Mouse (Mus musculus) thymus, postnatal 14 days (tissue): ENCODE measurements around the gene Wnt5b.
A peak's percentile ranks its signal among the peaks of the same experiment; 100 is the strongest.

Experiments used
- DNase-seq: peaks from one replicate; pipeline ENCODE4 v3.0.0; 2021

The Wnt5b gene

DNA sequence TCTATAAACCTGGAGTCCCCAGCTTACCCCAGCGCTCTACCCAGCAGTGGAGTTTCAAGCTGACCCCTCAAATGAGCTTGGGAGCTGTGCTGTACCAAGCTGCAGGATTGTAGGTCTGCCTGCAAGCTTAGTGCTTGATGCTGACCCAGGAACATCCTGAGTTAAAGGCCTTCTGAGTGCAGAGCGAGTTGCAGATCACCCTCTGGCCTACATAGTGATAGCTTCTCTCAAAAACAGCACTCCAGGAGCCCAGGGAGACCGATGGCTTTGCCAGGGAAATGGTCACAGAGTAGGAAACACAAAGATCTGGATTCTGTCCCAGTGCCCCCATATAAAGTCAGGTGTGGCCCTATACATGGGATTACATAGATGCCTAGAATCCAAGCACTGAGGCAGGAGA is 132.6 kb downstream of the Wnt5b start:
- no peak for DNase-seq

DNA sequence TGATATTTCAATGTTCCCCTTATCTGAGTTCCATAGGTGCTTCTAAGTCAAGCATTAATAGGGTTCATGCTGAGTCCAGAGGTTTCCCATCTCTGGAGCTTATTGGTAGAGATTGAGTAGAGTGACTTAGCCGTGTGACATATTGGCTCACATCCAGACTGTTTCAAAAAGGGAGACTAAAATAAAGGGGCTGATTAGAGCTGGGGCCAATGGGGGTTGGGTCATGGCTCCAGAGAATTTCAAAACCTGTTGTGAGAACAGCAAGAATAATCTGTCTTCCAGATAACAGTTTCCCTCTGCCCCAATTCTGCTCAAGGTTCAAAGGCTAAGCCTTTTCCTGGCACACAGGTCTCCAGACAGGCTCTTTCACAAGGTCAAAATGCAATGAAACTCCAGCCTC is 134.4 kb downstream of the Wnt5b start:
- no peak for DNase-seq

GRCm38 (mm10) chr6:119408582-119408981 is 135.6 kb downstream of the Wnt5b start:
- peak; percentile 28 for DNase-seq

- no peak for DNase-seq
Observed at GRCm38 (mm10) chr6:119407818-119408217, 136.3 kb downstream of the Wnt5b start.

GRCm38 (mm10) chr6:119406528-119406927 is 137.6 kb downstream of the Wnt5b start:
- DNase-seq = no peak

- no peak for DNase-seq
Observed at GRCm38 (mm10) chr6:119405310-119405709, 138.8 kb downstream of the Wnt5b start.

DNA sequence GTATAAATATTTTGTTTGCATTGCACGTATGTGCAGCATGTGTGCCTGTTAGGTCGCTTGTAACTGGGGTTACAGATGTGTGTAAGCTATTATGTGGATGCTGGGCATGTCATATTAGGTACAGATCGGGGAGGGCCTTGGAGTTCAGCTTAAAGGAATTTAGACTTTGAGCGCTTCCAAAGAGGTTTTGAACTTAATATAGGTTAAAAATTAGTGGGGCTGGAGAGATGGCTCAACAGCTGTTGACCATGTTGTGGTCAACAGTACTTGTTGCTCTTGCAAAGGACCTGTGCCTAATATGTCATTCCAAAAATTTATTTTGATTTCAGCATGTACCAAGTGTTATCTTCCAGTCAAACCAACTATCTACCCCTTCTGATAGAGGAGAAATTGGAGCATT is 139.3 kb downstream of the Wnt5b start:
- no peak for DNase-seq

GRCm38 (mm10) chr6:119402976-119403375 is 141.2 kb downstream of the Wnt5b start:
- DNase-seq = no peak

- no peak for DNase-seq
Observed at GRCm38 (mm10) chr6:119401545-119402304, 142.4 kb downstream of the Wnt5b start.

DNA sequence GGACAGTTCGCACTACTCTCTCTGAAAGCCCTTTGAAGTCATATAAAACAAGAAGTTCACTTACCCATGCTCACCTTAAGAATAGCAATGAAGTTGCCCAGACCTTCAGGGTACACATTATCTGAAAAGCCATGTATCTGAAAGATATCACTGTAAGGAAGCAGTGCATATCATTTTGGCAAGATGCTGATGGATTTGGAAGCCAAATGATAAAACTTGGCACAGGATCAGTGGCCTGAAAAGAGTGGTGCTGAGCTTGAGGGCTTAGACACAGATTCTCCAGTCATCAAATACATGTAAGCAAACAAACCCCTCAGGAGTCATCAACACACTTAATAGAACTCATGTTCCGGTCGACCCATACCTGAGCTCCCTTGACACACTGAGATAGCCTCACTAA is 143.5 kb downstream of the Wnt5b start:
- no peak for DNase-seq

DNA sequence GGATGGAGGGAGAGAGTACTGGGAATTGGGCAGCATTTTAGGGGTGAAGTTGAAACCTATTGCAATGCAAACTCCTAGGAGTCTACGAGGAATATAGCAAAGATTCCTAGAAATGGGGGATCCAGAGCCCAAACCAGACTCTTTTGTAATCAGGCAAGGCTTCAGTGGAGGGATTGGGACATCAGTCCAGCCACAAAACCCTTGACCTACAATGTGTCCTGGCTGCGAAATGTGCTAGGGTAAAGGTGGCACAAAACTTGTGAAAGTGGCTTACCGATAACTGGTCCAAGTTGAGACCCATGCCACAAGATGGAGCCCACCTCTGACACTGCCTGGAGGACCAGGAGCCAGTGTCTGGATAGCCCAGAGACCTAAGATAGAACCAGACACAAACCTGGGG is 144.8 kb downstream of the Wnt5b start:
- DNase-seq = no peak

DNA sequence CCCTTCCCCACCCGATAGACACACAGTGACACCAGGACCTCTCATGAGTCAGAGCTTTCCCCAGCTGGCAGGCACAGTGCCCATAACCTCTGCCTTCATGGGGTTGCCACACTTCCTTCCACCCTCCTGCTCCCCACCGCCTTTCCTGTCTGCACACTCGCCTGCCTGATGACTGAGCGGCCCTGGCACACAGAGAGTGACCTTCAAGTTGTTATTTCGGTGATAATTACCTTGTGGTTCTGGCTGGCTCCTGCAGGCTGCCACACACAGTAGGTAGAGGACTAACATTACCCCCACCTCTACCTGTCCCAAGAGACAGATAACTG is 147.9 kb downstream of the Wnt5b start:
- peak; percentile 71 for DNase-seq

DNA sequence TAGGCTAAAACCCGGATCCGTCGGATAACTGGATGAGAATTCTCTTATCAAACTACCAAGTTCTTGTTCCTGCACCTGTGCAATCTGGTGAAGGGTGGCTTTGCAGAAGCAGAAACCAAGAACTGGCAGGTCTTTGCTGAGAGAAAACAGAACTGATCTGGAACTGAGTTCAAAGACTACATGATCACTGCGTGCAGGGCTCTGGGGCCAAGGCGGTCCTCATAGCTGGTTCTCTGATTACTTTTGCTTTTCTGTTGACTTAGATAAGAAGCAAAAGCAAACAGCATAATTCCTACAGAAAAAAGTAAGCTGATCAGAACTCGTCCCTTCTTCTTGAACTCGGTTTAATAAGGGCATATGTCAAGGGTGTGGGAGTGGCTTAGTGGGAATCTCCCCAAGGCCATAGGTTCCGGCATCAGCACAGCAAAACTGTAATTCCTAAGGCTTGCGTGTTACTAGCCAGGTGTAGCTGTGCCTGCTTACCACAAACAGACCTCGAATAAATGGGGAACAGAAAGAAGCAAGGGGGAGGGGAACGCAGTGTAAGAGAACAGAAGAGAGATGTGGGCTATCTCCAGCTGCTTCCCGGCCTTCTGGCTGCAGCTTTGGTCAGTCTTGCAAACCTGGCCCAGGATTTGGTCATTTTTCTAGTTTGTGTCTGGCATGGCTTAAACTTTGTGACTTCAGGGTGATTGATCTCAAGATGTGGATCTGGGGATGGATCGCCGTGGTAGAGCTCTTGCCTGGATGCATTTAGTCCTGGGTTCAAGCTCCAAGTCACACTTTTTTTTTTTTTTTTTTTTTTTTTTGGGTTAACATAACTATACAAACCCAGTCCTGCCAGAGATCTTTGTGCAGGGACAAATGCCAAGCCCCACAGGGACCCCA is 148.5 kb downstream of the Wnt5b start:
- peak; percentile 32 for DNase-seq

- no peak for DNase-seq
Observed at GRCm38 (mm10) chr6:119392836-119393235, 151.3 kb downstream of the Wnt5b start.

DNA sequence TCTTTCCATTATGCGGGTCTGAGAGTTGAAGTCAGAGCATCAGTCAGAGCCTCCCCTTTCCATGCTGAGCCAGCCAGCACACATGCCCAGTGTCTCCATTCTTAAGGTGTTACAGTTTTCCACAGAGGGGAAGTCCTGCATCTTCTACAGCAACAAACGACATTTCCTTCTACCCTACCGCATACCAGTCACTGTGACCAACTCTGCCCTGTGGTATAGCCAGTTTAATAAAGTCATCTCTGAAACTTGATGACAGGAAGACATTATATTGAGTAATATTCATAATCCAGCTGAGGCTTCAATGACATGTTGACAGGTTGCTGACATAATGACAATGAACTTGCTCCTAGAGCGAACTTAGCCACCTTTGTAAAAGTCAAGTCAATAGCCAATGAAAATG is 153.4 kb downstream of the Wnt5b start:
- no peak for DNase-seq

- no peak for DNase-seq
Observed at GRCm38 (mm10) chr6:119389089-119389488, 155.1 kb downstream of the Wnt5b start.

DNA sequence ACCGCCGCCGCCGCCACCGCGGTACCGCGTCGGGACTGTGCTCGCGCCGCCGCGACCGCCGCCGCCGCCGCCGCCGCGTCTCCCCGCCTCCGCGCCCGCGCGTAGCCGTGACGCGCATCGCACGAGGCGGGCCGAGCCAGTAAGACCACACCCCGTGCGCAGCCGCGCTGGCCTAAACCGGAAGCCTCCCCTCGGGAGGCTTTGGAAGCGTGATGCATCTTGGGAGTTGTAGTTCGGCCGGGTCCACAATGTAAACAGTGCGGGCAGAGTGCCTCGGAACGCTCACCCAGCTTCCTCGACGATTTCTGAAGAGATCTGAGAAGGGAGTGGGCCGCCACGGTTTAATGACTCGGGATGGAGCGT is 155.5 kb downstream of the Wnt5b start:
- peak; percentile 98 for DNase-seq

GRCm38 (mm10) chr6:119387801-119388649 is 156.1 kb downstream of the Wnt5b start:
- DNase-seq = peak; percentile 51

DNA sequence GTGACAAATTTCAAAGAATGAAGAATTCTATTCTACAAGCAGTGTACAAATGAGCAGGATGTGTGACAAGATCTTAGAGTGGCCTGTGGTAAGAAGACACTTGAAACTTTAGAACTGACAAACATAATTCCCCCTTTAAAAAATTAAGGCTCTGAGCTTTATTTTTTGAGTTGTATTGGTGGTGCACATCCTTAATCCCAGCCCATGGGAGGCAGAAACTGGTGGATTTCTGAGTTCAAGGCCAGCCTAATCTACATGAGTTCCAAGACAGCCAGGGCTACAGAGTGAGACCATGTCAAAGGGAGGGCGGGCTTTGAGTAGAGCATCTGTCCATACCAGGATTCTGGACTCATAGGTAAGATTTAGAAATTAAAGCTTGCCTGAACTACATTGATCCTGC is 157.3 kb downstream of the Wnt5b start:
- no peak for DNase-seq

GRCm38 (mm10) chr6:119386421-119386820 is 157.7 kb downstream of the Wnt5b start:
- DNase-seq = no peak

GRCm38 (mm10) chr6:119385668-119386067 is 158.5 kb downstream of the Wnt5b start:
- DNase-seq = no peak
